Mouse (Mus musculus): ENCODE measurements at regions not wholly inside any gene's neighbourhood (a gene's known extent, or its start where the extent isn't known, plus 50 kb on each side); places are given as distances from the start of the nearest gene placed in this dataset.
A peak's percentile ranks its signal among the peaks of the same experiment; 100 is the strongest.

GRCm38 (mm10) chr1:191486766-191487165 is 83.7 kb upstream of the Ppp2r5a start:
- 70% methylated on average over 6 of the region's 6 CpGs for WGBS
- Histone ChIP-seq H3K4me1 (replicated peaks; ENCODE audit: control insufficient read depth, insufficient read depth, low read length) (no peaks in the 10 kb centered on the region), H3K9me3 (ENCODE audit: control insufficient read depth, low read length) (no peaks in the 10 kb centered on the region), H3K9ac (replicated peaks; ENCODE audit: low read depth, low read length) (no peak overlapping the region), H3K27me3 (replicated peaks; ENCODE audit: control insufficient read depth, insufficient read depth, low read length) (no peaks in the 10 kb centered on the region), H3K4me2 (ENCODE audit: low read length) (no peak overlapping the region), H3K27ac (ENCODE audit: low read length) (no peak overlapping the region), H3K36me3 (ENCODE audit: control insufficient read depth, insufficient read depth) (no peaks in the 10 kb centered on the region), H3K4me3 (replicated peaks; ENCODE audit: low read length) (no peak overlapping the region)
- ATAC-seq: no peak

- ATAC-seq: no peak
- H3K4me3 ChIP-seq (replicated peaks; ENCODE audit: low read length): no peak overlapping the region
- no peaks in the 10 kb centered on the region for H3K27me3 ChIP-seq (replicated peaks; ENCODE audit: control insufficient read depth, insufficient read depth, low read length)
- no peak overlapping the region for H3K27ac ChIP-seq (ENCODE audit: low read length)
- WGBS: 83% methylated on average over 8 of the region's 8 CpGs
- H3K9ac ChIP-seq (replicated peaks; ENCODE audit: low read depth, low read length): no peak overlapping the region
- H3K9me3 ChIP-seq (ENCODE audit: control insufficient read depth, low read length): no peaks in the 10 kb centered on the region
- no peaks in the 10 kb centered on the region for H3K4me1 ChIP-seq (replicated peaks; ENCODE audit: control insufficient read depth, insufficient read depth, low read length)
- no peak overlapping the region for H3K4me2 ChIP-seq (ENCODE audit: low read length)
- no peaks in the 10 kb centered on the region for H3K36me3 ChIP-seq (ENCODE audit: control insufficient read depth, insufficient read depth)
These were observed 81.8 kb upstream of the Ppp2r5a start for GRCm38 (mm10) chr1:191484726-191485425.

GRCm38 (mm10) chr1:191479906-191480379 is 76.9 kb upstream of the Ppp2r5a start:
- no peak overlapping the region for H3K27ac ChIP-seq (ENCODE audit: low read length)
- H3K36me3 ChIP-seq (ENCODE audit: control insufficient read depth, insufficient read depth): no peaks in the 10 kb centered on the region
- H3K9me3 ChIP-seq (ENCODE audit: control insufficient read depth, low read length): no peaks in the 10 kb centered on the region
- no peaks in the 10 kb centered on the region for H3K4me1 ChIP-seq (replicated peaks; ENCODE audit: control insufficient read depth, insufficient read depth, low read length)
- no peak overlapping the region for H3K4me2 ChIP-seq (ENCODE audit: low read length)
- no peak overlapping the region for H3K9ac ChIP-seq (replicated peaks; ENCODE audit: low read depth, low read length)
- H3K4me3 ChIP-seq (replicated peaks; ENCODE audit: low read length): no peak overlapping the region
- 81% methylated on average over 13 of the region's 13 CpGs for WGBS
- ATAC-seq: no peak
- no peaks in the 10 kb centered on the region for H3K27me3 ChIP-seq (replicated peaks; ENCODE audit: control insufficient read depth, insufficient read depth, low read length)

- ATAC-seq: no peak
- Histone ChIP-seq H3K4me2 (ENCODE audit: low read length) (no peak overlapping the region), H3K27ac (ENCODE audit: low read length) (no peak overlapping the region), H3K27me3 (replicated peaks; ENCODE audit: control insufficient read depth, insufficient read depth, low read length) (no peaks in the 10 kb centered on the region), H3K9ac (replicated peaks; ENCODE audit: low read depth, low read length) (no peak overlapping the region), H3K9me3 (ENCODE audit: control insufficient read depth, low read length) (no peaks in the 10 kb centered on the region; the same call in 1 of the 2 replicates), H3K4me1 (replicated peaks; ENCODE audit: control insufficient read depth, insufficient read depth, low read length) (peaks cover 10% of the 10 kb centered on the region), H3K4me3 (replicated peaks; ENCODE audit: low read length) (no peak overlapping the region), H3K36me3 (ENCODE audit: control insufficient read depth, insufficient read depth) (no peaks in the 10 kb centered on the region)
- WGBS: 83% methylated on average over 5 of the region's 5 CpGs
These were observed 69.5 kb upstream of the Ppp2r5a start for GRCm38 (mm10) chr1:191472551-191472950.

- no peaks in the 10 kb centered on the region for H3K36me3 ChIP-seq (ENCODE audit: control insufficient read depth, insufficient read depth)
- 48% methylated on average over 2 of the region's 2 CpGs for WGBS
- H3K27ac ChIP-seq (ENCODE audit: low read length): no peak overlapping the region
- H3K9me3 ChIP-seq (ENCODE audit: control insufficient read depth, low read length): no peaks in the 10 kb centered on the region; the same call in 1 of the 2 replicates
- no peaks in the 10 kb centered on the region for H3K27me3 ChIP-seq (replicated peaks; ENCODE audit: control insufficient read depth, insufficient read depth, low read length)
- peaks cover 10% of the 10 kb centered on the region for H3K4me1 ChIP-seq (replicated peaks; ENCODE audit: control insufficient read depth, insufficient read depth, low read length)
- H3K4me2 ChIP-seq (ENCODE audit: low read length): no peak overlapping the region
- H3K9ac ChIP-seq (replicated peaks; ENCODE audit: low read depth, low read length): no peak overlapping the region
- no peak for ATAC-seq
- no peak overlapping the region for H3K4me3 ChIP-seq (replicated peaks; ENCODE audit: low read length)
These were observed 68.4 kb upstream of the Ppp2r5a start for GRCm38 (mm10) chr1:191471489-191471888.

GRCm38 (mm10) chr1:191470190-191470985 is 67.3 kb upstream of the Ppp2r5a start:
- Histone ChIP-seq H3K4me1 (replicated peaks; ENCODE audit: control insufficient read depth, insufficient read depth, low read length) (peaks cover 10% of the 10 kb centered on the region), H3K4me2 (ENCODE audit: low read length) (no peak overlapping the region), H3K9me3 (ENCODE audit: control insufficient read depth, low read length) (no peaks in the 10 kb centered on the region; the same call in 1 of the 2 replicates), H3K4me3 (replicated peaks; ENCODE audit: low read length) (no peak overlapping the region), H3K27ac (ENCODE audit: low read length) (no peak overlapping the region), H3K36me3 (ENCODE audit: control insufficient read depth, insufficient read depth) (no peaks in the 10 kb centered on the region), H3K9ac (replicated peaks; ENCODE audit: low read depth, low read length) (peak overlapping the region; percentile 3; the same call in 1 of the 2 replicates), H3K27me3 (replicated peaks; ENCODE audit: control insufficient read depth, insufficient read depth, low read length) (no peaks in the 10 kb centered on the region)
- WGBS: 25% methylated on average over 13 of the region's 13 CpGs
- peak; percentile 72; the same call in 1 of the 2 replicates for ATAC-seq

GRCm38 (mm10) chr1:191468837-191469529 is 65.9 kb upstream of the Ppp2r5a start:
- no peak for ATAC-seq
- peaks cover 10% of the 10 kb centered on the region for H3K4me1 ChIP-seq (replicated peaks; ENCODE audit: control insufficient read depth, insufficient read depth, low read length)
- WGBS: 46% methylated on average over 4 of the region's 4 CpGs
- H3K4me3 ChIP-seq (replicated peaks; ENCODE audit: low read length): no peak overlapping the region
- H3K9ac ChIP-seq (replicated peaks; ENCODE audit: low read depth, low read length): no peak overlapping the region
- no peak overlapping the region for H3K4me2 ChIP-seq (ENCODE audit: low read length)
- no peaks in the 10 kb centered on the region for H3K27me3 ChIP-seq (replicated peaks; ENCODE audit: control insufficient read depth, insufficient read depth, low read length)
- no peaks in the 10 kb centered on the region for H3K36me3 ChIP-seq (ENCODE audit: control insufficient read depth, insufficient read depth)
- no peaks in the 10 kb centered on the region; the same call in 1 of the 2 replicates for H3K9me3 ChIP-seq (ENCODE audit: control insufficient read depth, low read length)
- no peak overlapping the region for H3K27ac ChIP-seq (ENCODE audit: low read length)

GRCm38 (mm10) chr1:191466261-191466660 is 63.2 kb upstream of the Ppp2r5a start:
- Histone ChIP-seq H3K27me3 (replicated peaks; ENCODE audit: control insufficient read depth, insufficient read depth, low read length) (no peaks in the 10 kb centered on the region), H3K9ac (replicated peaks; ENCODE audit: low read depth, low read length) (no peak overlapping the region), H3K27ac (ENCODE audit: low read length) (no peak overlapping the region), H3K4me2 (ENCODE audit: low read length) (no peak overlapping the region), H3K4me1 (replicated peaks; ENCODE audit: control insufficient read depth, insufficient read depth, low read length) (peaks cover 15% of the 10 kb centered on the region), H3K9me3 (ENCODE audit: control insufficient read depth, low read length) (no peaks in the 10 kb centered on the region; the same call in 1 of the 2 replicates), H3K36me3 (ENCODE audit: control insufficient read depth, insufficient read depth) (no peaks in the 10 kb centered on the region), H3K4me3 (replicated peaks; ENCODE audit: low read length) (no peak overlapping the region)
- ATAC-seq: no peak
- WGBS: 95% methylated on average over 3 of the region's 3 CpGs

- Histone ChIP-seq H3K4me1 (replicated peaks; ENCODE audit: control insufficient read depth, insufficient read depth, low read length) (peaks cover 14% of the 10 kb centered on the region), H3K4me2 (ENCODE audit: low read length) (no peak overlapping the region), H3K27ac (ENCODE audit: low read length) (no peak overlapping the region), H3K36me3 (ENCODE audit: control insufficient read depth, insufficient read depth) (no peaks in the 10 kb centered on the region), H3K9ac (replicated peaks; ENCODE audit: low read depth, low read length) (no peak overlapping the region), H3K9me3 (ENCODE audit: control insufficient read depth, low read length) (no peaks in the 10 kb centered on the region; the same call in 1 of the 2 replicates), H3K4me3 (replicated peaks; ENCODE audit: low read length) (no peak overlapping the region), H3K27me3 (replicated peaks; ENCODE audit: control insufficient read depth, insufficient read depth, low read length) (no peaks in the 10 kb centered on the region)
- 84% methylated on average over 4 of the region's 4 CpGs for WGBS
- no peak for ATAC-seq
These were observed 62.7 kb upstream of the Ppp2r5a start for GRCm38 (mm10) chr1:191465723-191466122.

Data from forebrain, embryonic 16.5 days (tissue).